Mouse (Mus musculus) kidney, adult 9 months (tissue): Measurements from ENCODE around the gene Ttc25.
A peak's percentile ranks its signal among the peaks of the same experiment; 100 is the strongest.

Source experiments
- DNase-seq: peaks from one replicate; pipeline ENCODE4 v3.0.0; 2022

Gene Ttc25

GRCm38 (mm10) chr11:100544832-100545745, at the start of gene Ttc25:
Gene Ttc25, plus strand, starts transcription at chr11:100545607.
- DNase-seq, result peak; percentile 92

DNA sequence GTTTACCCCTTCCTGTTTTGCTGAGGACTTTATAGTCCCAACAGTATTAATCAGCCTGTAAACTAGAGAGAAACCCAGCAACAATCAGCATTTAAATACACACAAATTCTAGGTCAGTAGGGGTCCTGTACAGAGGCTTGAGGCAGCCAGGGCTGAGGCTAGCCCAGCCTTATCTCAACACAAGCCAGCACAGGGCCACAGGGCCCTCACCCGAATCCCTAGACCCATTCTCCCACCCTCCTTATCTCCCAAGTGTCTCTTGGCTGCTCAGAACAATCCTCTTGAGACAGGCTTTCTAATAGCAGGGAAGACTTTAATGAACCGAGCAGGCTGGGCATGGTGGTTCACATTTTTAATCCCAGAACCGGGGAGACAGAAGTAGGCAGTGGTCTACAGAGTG, 45.2 kb upstream of the Ttc25 start:
- DNase-seq, result no peak

DNA sequence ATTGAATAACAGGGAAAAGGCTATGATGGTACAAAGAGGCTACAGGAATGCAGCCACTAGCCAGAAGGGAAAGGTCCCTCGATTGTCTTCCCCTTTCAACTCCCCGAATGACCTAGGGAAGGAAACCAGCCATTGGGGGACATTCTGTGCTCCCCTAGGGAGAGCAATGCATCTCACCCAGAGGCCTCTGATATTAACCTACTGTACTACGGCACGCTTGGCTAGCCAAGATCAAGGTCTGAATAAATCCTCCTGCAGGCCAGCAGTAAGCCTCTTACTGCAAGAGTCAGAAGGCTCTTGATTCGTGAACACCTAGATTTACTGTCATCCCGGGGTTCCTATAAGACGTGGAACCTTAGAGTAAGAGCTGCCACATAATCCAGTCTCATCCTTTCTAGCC, 44.8 kb upstream of the Ttc25 start:
- DNase-seq, result peak; percentile 80

DNA sequence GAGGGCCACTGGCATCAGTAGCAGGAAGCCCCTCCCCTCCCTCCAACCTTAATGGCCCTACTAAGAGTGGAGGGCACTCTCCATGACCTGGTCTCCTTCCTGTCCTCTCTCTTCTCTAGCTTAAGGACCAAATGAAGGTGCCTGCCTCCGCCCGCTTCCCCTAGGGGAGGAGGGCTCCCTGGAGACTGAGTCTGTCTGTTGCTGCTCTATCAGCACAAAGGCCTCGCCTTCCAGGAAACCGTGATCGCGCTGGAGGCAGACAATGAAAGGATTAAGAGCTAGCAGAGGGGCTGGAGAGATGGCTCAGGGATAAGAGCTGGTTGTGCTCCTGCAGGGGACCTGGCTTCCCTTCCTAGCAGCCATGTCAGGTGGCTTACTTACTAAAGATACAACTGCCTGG, 44.1 kb upstream of the Ttc25 start:
- no peak for DNase-seq

- DNase-seq, result no peak
Measured at GRCm38 (mm10) chr11:100504990-100505660, 40.3 kb upstream of the Ttc25 start.

DNA sequence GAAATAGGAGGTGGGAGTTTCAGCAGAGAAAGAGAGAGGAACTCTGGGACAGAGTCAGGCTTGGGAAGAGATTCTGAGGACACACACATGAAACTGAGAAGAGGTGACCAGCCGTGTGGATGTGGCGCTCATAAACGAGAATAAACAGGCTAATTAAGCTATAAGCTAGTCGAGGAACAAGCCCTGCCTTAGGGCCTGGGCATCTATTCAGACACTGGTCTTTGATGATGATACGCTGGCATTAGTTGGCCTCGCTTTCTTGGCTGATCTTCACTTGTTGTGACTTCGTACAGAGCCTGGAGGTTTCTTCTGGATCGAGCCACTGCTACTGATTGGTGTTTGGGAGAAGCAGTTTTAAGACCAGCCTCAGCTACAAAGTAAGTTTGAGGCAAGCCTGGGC, 39.4 kb upstream of the Ttc25 start:
- DNase-seq, result no peak

DNA sequence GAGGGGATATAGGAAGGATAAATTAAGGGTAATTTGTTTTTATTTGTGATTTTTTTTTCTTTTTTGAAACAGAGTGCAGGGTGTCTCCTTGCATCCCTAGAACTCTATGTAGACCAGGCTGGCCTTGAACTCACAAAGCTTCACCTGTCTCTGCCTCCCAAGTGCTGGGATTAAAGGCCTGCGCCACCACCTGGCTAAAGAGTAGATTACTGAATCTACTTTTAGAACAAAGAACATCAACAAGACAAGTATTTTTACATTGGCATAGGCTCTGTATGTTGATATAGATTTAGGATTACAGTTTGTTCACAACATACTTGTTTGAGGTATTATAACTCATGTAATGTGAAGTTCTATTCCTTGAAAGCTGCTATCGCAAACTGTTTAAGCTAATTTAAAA, 34.9 kb upstream of the Ttc25 start:
- DNase-seq, result no peak

DNA sequence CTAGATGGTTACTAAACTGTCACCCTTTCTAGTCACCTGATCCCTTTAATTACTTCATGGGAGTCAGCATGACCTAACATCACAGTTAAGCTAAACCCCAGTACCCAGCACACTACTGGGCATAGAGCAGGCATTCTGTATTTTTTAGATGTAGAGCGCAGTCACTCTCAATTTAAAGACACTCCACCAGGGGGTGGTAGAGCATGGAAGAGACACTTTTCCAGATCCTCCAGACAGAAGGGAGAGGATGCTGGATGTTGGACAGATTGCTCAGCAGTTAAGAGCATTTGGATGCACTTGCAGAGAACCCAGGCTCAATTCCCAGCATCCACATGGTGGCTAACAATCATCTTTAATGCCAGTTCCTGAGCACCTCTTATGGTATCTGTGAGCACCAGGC, 33.0 kb upstream of the Ttc25 start:
- peak; percentile 62 for DNase-seq

DNA sequence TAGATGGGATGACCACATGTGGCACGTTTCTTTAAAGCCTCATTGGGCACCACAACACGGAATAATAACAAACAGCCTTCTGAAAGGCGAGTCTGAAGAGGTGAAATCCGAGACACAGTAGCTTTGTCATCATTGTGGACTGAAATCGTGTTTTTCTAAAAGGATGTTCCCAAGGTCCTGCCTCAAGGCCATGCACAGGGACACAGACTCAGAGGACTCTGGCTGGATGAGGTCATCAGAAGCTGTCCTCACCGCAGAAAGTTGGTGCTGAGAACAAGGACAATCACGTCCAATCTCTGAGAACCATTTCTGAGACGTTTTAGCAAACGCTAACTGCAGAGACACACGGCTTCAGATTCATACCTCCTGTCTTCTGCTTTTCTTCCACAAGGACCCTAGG, 31.7 kb upstream of the Ttc25 start:
- DNase-seq, result no peak

- peak; percentile 81 for DNase-seq
Measured at GRCm38 (mm10) chr11:100515061-100515460, 30.3 kb upstream of the Ttc25 start.

- DNase-seq, result peak; percentile 36
Measured at GRCm38 (mm10) chr11:100515789-100516188, 29.6 kb upstream of the Ttc25 start.

- DNase-seq, result peak; percentile 18
Measured at GRCm38 (mm10) chr11:100516291-100516690, 29.1 kb upstream of the Ttc25 start.

DNA sequence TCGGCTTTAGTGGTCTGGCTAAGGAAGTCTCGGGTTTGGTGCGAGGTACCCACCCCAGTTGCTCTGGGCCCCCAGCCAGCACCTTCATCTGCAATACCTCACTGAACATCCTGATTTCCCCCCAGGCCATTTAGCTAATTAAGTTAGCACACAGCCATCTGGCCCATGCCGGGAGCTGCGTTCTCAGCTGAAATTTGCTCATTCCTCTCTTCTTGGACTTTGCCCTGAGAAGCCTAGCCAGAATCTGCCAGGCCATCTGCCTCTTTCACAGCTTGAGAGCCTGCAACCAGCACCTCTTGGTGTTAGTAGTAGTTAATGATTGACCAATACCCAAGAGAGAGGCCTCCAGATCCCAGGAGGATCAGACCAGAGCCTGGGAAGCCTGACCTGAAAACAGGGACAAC, 27.2 kb upstream of the Ttc25 start:
- DNase-seq, result peak; percentile 95

DNA sequence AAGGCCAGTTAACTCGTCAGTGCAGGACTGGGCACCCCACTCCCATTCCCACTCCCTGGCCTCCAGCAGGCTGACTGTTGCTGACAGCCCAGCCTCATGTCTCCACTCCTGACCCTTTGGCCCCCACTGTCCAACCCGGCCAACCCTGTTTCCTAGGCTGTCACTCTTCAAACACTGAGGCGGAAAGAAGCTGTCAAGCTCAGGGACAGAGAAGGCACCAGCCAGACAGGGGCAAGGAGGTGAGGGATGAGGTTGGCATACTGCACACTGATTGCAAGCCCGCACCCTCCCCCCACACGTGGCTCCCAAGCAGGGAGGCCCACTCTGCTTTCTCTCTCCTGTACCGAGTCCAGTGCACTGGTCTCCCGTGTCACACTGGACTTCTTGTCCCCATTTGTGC, 26.2 kb upstream of the Ttc25 start:
- DNase-seq, result peak; percentile 18

DNA sequence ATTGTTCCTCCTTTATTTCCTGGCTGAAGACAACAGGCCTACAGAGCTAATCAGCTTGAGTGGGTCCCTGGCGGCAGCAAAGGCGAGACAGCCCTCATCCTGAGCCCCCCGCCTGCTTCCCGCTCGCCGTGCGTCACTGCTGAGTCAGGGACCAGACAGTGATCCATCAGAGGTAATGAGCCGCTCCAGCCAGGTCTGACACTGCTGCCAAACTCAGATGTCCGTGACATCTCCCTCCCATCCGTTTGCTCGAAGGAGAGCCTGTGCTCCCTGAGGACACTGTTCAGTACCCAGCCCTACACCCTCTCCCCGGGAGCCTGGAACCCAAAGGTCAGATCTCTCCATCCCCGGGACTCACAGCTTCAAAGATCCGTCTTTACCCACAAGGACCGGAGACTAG, 24.6 kb upstream of the Ttc25 start:
- DNase-seq, result peak; percentile 87

- no peak for DNase-seq
Measured at GRCm38 (mm10) chr11:100524358-100524757, 21.0 kb upstream of the Ttc25 start.

GRCm38 (mm10) chr11:100524987-100525630, 20.3 kb upstream of the Ttc25 start:
- DNase-seq, result no peak

DNA sequence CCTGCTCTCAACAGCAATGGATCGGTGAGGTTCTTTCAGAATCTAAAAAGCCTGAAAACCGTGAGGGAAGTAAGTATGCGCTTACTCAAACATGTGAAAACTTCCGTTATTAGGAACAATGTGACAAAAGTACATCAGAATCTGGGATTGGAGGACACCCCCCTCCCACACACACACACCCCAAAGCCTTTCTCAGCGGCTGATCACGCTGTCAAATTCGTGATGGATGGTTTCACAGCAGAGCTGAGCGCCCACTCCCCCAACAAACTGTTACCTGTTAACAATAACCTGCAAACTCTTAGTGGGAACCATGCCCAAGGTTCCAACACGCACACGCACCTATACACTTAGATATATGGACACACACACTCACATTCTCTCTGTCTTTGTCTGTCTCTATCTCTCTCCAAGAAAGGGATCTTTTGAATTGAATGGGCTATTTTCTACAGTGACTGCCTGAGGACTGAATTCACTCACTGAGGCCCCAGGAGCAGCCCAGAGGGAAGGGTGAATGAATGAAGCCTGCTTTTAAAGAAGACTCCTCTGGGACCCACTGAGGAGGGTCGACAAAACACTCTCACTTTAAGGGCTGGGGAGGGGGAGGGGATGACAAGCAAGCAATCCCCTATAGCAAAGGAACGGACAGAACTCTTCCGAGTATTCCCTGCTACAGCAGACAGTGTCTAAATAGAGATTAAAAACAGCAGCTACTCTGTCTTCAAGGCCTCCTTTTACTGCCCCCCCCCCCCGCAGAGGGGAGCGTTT, 19.2 kb upstream of the Ttc25 start:
- no peak for DNase-seq

DNA sequence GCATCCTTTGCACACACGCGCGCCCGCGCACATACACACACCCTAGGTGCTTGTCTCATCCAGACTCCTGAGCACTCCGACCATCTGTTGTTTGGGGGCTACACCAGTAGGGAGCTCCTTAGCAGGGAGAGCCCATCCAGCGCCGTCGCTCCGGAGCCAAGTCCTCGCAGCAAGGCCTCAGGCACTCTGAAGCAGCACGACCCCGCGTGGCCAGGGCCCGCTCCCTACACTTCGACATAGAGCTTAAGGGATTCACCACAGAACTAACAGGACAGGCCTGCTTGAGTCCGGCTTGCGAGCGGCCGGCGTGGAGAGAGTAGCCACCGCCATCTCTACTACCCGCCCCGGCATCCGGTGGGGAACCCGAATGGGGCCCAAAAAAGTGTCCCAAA, 18.3 kb upstream of the Ttc25 start:
- peak; percentile 78 for DNase-seq

- peak; percentile 99 for DNase-seq
Measured at GRCm38 (mm10) chr11:100527458-100528374, 17.7 kb upstream of the Ttc25 start, which contains the start of gene Acly. Gene Acly, minus strand, starts transcription at chr11:100528000.

DNA sequence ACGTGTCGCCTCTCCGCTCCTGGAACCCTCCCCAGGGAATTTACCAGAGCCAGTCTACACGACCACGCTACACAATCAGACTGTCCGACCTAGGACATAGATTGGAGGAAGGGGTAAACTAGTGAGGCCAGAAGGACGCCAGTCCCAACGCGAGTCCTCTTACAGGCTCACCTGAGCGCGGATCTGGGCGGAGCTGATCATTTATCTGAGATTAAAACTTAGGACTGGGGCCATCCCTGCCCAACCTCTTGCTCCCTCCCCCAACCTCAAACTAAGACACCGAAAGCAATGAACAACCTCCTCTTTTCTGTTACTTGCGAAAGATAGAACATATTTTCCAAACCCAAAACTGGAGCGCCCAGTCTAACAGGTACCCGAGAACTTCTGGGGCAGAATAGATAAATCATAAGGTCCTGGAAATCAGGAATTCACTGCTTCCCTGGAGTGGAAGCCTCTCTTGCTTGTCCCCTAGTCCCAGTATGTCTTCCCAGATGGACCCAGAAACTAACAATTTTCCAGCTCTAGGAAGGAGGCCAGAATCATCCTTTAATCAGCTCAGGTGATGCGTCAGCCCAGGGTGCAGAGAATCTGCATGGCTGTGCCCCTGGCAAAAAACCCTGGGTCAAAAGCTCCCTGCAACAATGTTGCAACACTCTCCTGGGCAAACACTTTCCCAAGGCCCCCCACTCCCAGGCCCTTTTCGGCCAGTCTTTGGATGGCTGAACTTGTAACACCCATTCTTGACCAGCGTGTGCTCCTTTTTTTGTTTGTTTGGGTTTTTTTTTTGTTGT, 16.8 kb upstream of the Ttc25 start:
- DNase-seq, result no peak
